Mouse (Mus musculus) naive thymus-derived CD4-positive, alpha-beta T cell, adult 5 months (primary cell): ENCODE measurements around the gene Bpifa3. TPM values are rescaled to one million over a fixed set of nuclear protein-coding genes. Genes with fewer than 3 reads are reported as not detected.

Experiments
- polyA plus RNA-seq: library from polyadenylated mRNA; unstranded; fragments of 100-300 nt; shearing (Covaris generic); gene quantifications from one replicate; pipeline ENCODE4 v1.2.1, GENCODE M21; 2017

Gene Bpifa3
- not detected for polyA plus RNA-seq

DNA sequence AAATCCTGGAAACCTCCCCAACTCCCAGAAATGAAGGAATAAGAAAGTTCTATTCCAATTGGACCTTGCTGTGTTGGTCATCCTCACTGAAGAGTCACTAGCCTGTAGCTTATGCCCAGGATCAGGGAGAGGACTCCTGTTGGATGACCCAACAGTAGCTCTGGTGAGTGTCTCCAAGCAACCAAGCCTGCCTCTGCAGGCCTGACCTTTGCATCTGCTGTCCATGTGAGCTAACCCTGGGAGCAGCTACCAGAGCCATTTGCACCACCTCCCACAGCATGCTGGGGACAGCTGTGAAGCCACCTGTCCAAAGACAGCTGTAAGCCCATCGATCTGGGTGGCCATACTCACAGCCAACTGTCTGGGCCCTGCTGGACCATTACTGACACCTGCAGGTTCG, at the start of gene Bpifa3:
Gene Bpifa3 (plus strand): TSS at position 217 of the 400 bp plus-strand sequence.

DNA sequence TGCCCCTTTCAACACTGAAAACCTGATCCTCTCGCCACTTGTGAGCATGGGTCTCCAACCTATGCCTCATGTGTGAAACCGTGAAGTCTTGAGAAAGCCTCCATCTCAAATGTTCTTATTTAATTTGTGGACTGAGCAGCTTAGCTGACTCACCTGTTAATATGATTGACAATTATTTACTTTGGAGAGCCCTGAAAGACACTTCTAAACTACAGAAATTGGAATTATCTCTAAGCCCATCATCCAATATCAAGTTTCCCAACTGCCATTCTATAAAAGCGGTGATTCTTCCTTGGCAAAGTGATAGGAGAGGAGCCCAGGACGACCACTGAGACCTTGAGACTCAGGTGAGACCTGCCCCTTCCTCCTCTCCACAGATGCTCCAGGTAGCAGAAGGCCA, 12.4 kb downstream of the Bpifa3 start, which contains the start of gene Bpifa1:
Gene Bpifa1 (plus strand): TSS at position 301 of the 400 bp plus-strand sequence.

DNA sequence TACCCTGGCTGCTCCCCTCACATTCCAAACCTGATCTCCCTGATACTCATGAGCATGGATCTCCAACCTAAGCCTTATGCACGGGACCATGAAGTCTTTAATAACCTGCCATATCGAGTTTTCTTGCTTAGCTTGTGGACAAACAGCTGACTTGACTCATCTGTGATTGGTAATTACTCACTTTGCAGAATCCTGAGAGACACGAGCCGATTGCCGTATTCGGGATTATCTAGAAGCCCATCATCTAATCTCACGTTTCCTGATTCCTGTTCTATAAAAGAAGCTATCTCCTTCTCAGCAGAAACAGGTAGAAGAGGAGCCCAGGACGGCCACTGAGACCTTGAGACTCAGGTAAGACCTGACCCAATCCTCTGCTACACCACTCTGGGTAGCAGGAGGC, 32.2 kb downstream of the Bpifa3 start, which contains the start of gene Bpifa5:
Gene Bpifa5 (plus strand): TSS at position 301 of the 400 bp plus-strand sequence.

Other genes starting within 250 kb of the Bpifa3 start
- gene Bpifb6, start 229.9 kb upstream of the Bpifa3 start, polyA plus RNA-seq = not detected
- gene Bpifb3, start 212.1 kb upstream of the Bpifa3 start, polyA plus RNA-seq = not detected
- gene Bpifb4, start 192.1 kb upstream of the Bpifa3 start, polyA plus RNA-seq = not detected
- not detected for gene Bpifa6, start 155.4 kb upstream of the Bpifa3 start, polyA plus RNA-seq
- not detected for gene Bpifa2, start 122.1 kb upstream of the Bpifa3 start, polyA plus RNA-seq
- gene Bpifa1, start 12.5 kb downstream of the Bpifa3 start, polyA plus RNA-seq = not detected
- gene Bpifa5, start 32.3 kb downstream of the Bpifa3 start, polyA plus RNA-seq = not detected
- gene Bpifb1, start 60.5 kb downstream of the Bpifa3 start, polyA plus RNA-seq = not detected
- gene Bpifb5, start 93.4 kb downstream of the Bpifa3 start, polyA plus RNA-seq = not detected
- gene Bpifb9a, start 127.5 kb downstream of the Bpifa3 start, polyA plus RNA-seq = not detected
- not detected for gene Bpifb9b, start 176.9 kb downstream of the Bpifa3 start, polyA plus RNA-seq
- 14.9 TPM for gene Cdk5rap1, start 242.7 kb downstream of the Bpifa3 start, polyA plus RNA-seq